Mouse (Mus musculus) 416B (cell line): Measurements from ENCODE around the gene Hist1h2bh.

ENCODE experiments used
- DNase-seq: peaks from one replicate; pipeline ENCODE4 v3.0.0; 2011; ENCODE audit warnings: low read depth

The Hist1h2bh gene

GRCm38 (mm10) chr13:23506351-23506750, 36.8 kb downstream of the Hist1h2bh start:
- DNase-seq = peak; percentile 76

- peak; percentile 63 for DNase-seq
Measured at GRCm38 (mm10) chr13:23505662-23506345, 37.4 kb downstream of the Hist1h2bh start.

- DNase-seq = peak; percentile 75
Measured at GRCm38 (mm10) chr13:23503797-23504196, 39.4 kb downstream of the Hist1h2bh start.

- no peak for DNase-seq
Measured at GRCm38 (mm10) chr13:23502916-23503315, 40.3 kb downstream of the Hist1h2bh start.

- DNase-seq = peak; percentile 40
Measured at GRCm38 (mm10) chr13:23502031-23502567, 41.1 kb downstream of the Hist1h2bh start.

GRCm38 (mm10) chr13:23501511-23501910, 41.7 kb downstream of the Hist1h2bh start:
- DNase-seq = no peak

- peak; percentile 83 for DNase-seq
Measured at GRCm38 (mm10) chr13:23500424-23501200, 42.6 kb downstream of the Hist1h2bh start.

- no peak for DNase-seq
Measured at GRCm38 (mm10) chr13:23499943-23500342, 43.2 kb downstream of the Hist1h2bh start.

GRCm38 (mm10) chr13:23498653-23499052, 44.5 kb downstream of the Hist1h2bh start:
- DNase-seq = no peak

GRCm38 (mm10) chr13:23497656-23498321, 45.4 kb downstream of the Hist1h2bh start:
- DNase-seq = peak; percentile 40

- no peak for DNase-seq
Measured at GRCm38 (mm10) chr13:23495526-23495925, 47.7 kb downstream of the Hist1h2bh start.

- DNase-seq = no peak
Measured at GRCm38 (mm10) chr13:23491990-23492389, 51.2 kb downstream of the Hist1h2bh start.
